Mouse (Mus musculus): ENCODE data around the gene Npm1.

The Npm1 gene

DNA sequence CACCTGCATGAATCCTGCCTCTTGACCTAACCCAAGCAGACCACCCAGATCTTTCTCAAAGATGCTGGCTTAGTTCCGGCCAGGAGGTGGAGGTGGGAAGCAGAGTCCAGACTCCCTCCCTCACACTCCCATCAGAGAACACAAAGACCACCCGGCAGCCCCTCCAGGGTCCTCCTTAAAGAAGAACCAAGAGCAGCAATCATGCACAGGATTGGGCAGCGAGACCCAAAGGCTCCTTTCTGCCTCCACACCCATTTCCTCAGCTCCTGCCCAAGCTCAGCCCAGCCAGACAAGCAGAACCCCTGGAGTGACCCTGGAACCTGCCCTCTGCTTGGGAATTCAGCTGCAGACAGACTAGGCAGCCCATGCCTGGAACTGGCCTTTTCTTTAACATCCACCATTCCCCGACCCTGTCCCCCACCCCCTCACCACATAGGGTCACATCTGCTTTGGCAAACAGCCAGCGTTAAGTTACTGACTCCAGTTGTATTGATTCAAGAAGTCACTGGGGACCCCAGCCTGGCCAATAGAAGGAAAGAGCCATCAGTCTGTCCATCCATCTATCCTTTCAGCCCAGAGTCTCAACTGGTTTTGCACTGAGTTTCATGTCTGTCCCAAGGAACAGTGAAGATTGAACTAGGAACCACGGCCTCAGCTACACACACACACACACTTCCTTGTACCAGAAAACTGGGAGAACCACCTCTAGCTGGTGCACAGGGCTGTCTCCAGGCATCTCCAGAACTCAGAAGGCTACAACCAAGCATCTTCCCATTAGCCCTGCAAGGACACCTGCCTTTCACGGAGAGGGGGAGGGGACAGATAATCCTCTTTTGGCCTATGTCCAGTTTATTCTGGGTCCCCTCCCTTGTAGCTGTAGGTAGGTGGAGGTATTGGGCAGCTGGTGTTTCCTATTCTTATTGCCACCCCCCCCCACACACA, 17.5 kb downstream of the Npm1 start:
- DNase-seq (ENCODE audit: low read depth): no peak

DNA sequence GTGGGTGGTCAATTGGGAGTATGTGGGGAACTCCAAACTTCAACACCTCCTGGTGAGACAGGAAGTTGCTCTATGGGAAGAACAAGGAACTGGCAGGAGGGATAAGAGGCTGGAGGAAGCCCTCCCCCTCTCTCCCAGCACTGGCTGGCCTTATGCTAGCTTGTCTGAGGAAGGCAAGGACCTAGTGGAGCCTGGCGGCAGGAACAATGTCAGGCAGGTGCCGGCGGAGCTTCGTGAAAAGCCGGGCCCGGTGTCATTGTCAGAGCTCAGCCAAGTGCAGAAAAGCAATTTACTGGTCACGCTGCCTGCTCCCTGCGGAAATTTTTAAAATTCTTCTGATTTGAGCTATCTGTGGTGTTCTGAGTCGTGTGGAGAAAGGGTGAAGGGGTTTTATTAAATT, 19.1 kb downstream of the Npm1 start:
- DNase-seq (ENCODE audit: low read depth): no peak

GRCm38 (mm10) chr11:33142801-33143200, 20.2 kb downstream of the Npm1 start:
- no peak for DNase-seq (ENCODE audit: low read depth)

DNA sequence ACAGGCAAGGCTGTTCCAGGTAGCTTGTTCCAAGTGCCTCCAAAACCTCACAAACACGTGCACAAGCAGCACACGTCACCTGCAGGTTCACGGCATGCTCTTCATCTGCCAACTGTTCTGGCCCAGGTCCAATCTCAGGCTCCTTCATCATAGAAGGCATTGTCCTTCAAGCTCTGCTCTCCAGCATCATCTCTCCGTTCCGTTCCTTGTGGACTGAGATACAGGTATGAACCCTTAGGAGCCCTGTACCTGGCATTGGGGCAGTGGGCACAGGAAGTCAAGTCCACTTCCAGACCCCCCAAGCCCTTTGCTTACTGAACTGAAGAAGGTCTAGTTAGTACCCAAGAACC, 22.9 kb downstream of the Npm1 start:
- no peak for DNase-seq (ENCODE audit: low read depth)

- no peak for DNase-seq (ENCODE audit: low read depth)
These were observed 23.4 kb downstream of the Npm1 start for GRCm38 (mm10) chr11:33139458-33140110.

GRCm38 (mm10) chr11:33138686-33139085, 24.3 kb downstream of the Npm1 start:
- DNase-seq (ENCODE audit: low read depth): no peak

GRCm38 (mm10) chr11:33134391-33134986, 28.5 kb downstream of the Npm1 start:
- no peak for DNase-seq (ENCODE audit: low read depth)

DNA sequence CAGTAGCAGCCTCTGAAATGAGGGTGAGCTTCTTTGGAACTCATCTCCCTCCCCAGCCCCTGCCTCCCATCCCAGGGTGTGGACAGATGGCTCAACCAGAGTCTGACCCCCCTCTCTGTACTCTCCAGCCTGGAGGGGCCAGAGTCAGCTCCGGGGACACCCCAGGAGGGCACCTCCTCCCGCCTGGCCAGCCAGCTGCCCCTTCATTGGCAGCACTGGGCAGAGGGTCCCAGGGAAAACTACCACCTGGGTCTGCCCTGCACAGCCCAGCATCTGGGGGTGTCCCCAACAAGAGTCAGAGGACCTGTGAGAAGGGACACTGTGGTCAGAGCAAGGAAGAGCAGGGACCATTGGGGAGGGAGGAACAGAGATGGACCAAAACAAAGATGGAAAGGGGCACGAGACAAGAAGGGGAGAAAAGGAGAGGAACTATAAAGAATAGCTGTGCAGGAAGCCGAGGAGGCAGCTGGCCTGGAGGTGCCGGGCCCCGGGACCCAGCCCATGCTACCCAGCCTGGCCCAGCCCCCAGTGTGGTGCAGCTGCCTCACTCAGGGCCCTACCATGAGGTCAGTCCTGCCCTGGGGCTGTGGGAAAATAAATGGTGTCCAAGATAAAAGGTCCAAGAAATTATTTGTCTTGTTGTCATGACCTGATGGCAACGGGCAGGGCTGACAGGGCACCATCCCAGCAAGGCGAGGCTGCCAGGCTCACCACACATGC, 30.2 kb downstream of the Npm1 start:
- no peak for DNase-seq (ENCODE audit: low read depth)

GRCm38 (mm10) chr11:33127058-33127457, 35.9 kb downstream of the Npm1 start:
- DNase-seq (ENCODE audit: low read depth): no peak

- no peak for DNase-seq (ENCODE audit: low read depth)
These were observed 40.3 kb downstream of the Npm1 start for GRCm38 (mm10) chr11:33122575-33123268.

GRCm38 (mm10) chr11:33119556-33119955, 43.5 kb downstream of the Npm1 start:
- no peak for DNase-seq (ENCODE audit: low read depth)

DNA sequence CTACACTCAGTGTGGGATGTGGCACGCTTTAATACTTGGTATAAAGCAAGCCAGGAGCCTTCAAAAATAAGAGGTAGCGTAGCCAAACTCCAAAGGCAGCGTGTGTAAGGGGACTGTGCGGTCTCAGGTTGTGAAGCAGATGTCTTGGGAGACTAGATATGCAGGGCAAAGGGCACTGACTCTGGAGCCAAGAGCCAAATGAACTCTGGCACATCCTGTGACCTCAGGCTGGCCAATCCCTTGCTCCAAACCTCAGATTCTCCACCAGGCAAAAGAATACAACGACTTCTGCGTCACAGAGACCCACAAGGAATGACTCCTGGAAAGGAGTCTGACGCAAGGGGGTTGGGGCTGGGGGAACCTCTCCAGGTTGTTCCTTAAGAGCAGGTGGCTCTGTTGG, 43.9 kb downstream of the Npm1 start:
- DNase-seq (ENCODE audit: low read depth): no peak

DNA sequence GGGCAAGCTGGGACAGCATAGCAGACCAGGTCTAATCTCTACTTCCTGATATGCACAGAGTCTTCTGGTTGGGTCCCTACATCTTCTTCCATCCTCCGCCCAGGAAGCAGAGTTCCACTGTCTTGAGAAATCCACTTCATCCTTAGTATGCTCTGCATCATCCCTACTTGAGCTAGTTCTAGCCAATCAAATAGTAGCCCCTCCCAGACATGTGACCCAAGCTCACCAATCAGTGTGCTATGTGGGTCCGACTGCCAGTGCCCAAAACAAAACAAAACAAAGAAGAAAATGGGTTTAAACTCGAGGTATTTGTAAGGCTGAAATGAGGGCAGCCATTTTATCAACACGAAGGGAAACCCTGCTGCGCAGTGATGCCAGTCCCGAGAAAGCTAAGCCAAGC, 44.5 kb downstream of the Npm1 start:
- no peak for DNase-seq (ENCODE audit: low read depth)

- no peak for DNase-seq (ENCODE audit: low read depth)
These were observed 47.2 kb downstream of the Npm1 start for GRCm38 (mm10) chr11:33115796-33116195.

DNA sequence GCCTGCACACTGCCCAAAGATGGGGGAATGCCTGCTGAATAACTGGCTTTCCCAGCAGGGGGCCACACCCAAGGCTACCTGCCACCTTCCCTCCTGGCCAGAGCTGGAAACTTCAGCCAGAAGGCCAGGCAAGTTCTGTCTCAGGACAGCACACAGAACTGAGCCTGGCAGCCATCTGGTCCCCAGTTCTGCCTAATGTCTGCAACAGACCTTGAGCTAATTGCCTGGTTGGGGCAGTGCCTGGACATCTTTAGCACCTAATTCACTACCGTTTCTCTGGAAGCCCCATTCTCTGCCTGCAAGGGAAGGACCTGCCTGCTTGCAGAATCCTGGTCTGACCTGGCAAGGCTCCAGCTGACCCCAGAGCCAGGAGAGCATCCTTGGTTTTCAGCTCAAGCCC, 50.6 kb downstream of the Npm1 start:
- no peak for DNase-seq (ENCODE audit: low read depth)

DNA sequence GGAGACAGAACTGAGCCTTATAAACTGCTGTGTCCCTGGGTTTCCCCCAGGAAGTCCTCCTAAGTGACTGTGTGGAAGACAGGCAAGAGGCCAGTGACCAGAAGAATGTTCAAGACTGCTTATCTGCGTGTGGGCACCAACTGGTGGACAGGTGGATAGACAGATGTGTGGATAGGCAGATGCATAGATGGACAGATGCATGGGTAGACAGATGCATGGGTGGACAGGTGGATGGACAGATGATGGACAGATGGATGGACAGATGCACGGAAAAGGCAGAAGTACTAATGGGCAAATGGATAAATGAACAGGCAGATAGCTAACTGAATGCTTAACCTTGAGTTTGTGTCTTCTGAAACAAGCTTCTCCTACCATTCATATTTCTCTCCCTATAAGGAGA, 52.9 kb downstream of the Npm1 start:
- DNase-seq (ENCODE audit: low read depth): no peak

DNA sequence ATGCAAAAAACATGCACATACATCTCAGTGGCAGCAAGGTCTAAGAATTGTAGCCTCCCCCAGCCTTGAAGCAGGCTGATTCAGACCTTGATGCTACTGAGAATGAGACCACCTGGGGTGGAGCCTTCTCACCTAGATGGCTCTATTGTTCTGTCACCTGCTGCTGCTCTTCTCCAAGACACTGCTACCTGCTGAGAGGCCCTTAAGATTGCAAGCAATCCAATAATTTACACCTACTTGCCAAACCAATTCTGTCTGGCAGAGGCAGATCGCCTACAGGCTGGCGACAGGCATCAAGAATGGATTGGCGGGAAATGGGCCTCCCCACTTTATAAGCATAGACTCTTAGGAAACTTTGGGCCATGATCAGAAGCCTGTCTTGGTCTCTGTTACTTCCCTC, 55.5 kb downstream of the Npm1 start:
- DNase-seq (ENCODE audit: low read depth): no peak

DNA sequence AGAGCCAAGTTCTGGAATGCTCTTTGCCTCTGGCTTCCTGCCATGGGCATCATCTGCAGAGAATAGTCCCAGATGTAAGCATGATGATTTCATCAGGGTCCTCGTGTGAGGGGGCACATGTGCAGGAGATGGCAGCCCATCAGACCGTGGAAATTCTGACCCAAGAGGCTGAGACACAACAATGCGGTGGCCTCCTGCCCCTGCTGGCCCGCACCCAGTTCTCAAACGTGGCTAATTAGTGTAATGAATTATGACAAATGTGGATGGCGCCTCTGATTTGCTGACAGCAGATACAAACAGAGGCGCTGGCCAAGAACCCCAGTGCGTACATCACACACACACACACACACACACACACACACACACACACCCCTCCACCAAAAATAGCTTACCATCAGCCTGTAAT, 58.1 kb downstream of the Npm1 start:
- DNase-seq (ENCODE audit: low read depth): no peak

DNA sequence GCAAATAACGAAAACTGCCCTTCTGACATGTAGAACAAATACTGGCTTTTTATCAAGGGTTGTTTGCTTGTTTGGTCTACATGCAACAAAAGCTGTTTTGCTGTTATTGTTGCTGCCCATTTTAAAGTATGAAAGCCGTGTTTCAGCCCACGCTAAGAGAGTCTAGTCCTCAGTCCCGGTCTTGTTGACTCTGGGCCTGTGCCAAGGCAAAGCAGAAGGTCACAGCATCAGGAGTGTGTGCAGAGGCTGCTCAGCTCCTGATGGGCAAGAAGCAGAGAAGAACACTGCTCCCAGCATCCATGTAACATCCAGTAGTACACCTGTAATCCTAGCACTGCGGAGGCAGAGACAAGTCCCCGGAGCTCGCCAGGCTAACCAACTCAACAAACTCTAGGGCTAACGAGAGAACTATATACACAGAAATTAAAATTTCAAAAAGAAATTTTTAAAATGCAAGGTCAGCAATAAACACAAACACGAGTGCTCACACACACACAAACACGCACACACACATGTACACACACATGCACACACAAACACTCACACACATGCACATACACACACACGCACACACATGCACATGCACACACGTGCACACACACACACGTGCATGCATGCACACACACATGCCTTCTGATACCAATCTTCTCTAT, 59.6 kb downstream of the Npm1 start:
- no peak for DNase-seq (ENCODE audit: low read depth)

Data from c-Kit-positive CD71-negative TER-119-negative erythroid progenitor cells, embryonic 14.5 days (primary cell).